ENCODE assay signal across 8 mouse cellular contexts in genomic region chr4:48472052-48472791, GRCm38 (mm10). TPM values are rescaled to one million over a fixed set of nuclear protein-coding genes. Genes with fewer than 3 reads are reported as not detected.
DNase-seq lines count a peak whose midpoint lies in the region; ATAC-seq and TF ChIP-seq lines count a peak whose summit lies in the region.

No protein-coding gene starts in this region.

- WGBS in lung, embryonic 14.5 days = 9% methylated on average over 12 of the region's 12 CpGs
- WGBS in hindbrain, embryonic 16.5 days = 15% methylated on average over 12 of the region's 12 CpGs

- H3K4me2 ChIP-seq in lung, embryonic 14.5 days = peak overlapping the region; percentile 82
- peak overlapping the region; percentile 79 for H3K4me2 ChIP-seq in hindbrain, embryonic 16.5 days (ENCODE audit: low read length)

- peak; percentile 1; the same call in 1 of the 2 replicates for ATAC-seq in lung, embryonic 14.5 days (ENCODE audit: insufficient read depth)
- peak; percentile 5; the same call in 1 of the 2 replicates for ATAC-seq in common myeloid progenitor, adult 5-6 weeks (replicated peaks; ENCODE audit: low read depth, poor library complexity, severe bottlenecking)
- no peak for ATAC-seq in hindbrain, embryonic 16.5 days

- DNase-seq in lung, embryonic 14.5 days = peak; percentile 24
- DNase-seq in lung, postnatal 10 days = no peak
- DNase-seq in layer of hippocampus, postnatal 14 days (ENCODE audit: low spot score in 2 of 2) = no peak
- no peak for DNase-seq in cerebellum, postnatal 36 days
- no peak for DNase-seq in spleen, postnatal 36 days (ENCODE audit: low spot score in 2 of 2)

- TF ChIP-seq CTCF in lung, embryonic 14.5 days (IDR thresholded peaks at IDR 0.05; ENCODE audit: low read depth) = no peak

- peak overlapping the region; percentile 96 for H3K9ac ChIP-seq in lung, embryonic 14.5 days
- peak overlapping the region; percentile 88 for H3K9ac ChIP-seq in hindbrain, embryonic 16.5 days (ENCODE audit: low read depth, low read length)

- peak overlapping the region; percentile 95 for H3K4me3 ChIP-seq in lung, embryonic 14.5 days (ENCODE audit: low read depth, low read length)
- peak overlapping the region; percentile 87 for H3K4me3 ChIP-seq in hindbrain, embryonic 16.5 days (ENCODE audit: low read length)
- peak overlapping the region; percentile 97 for H3K4me3 ChIP-seq in megakaryocyte, embryonic 14.5 days (replicated peaks)

- H3K27me3 ChIP-seq in lung, embryonic 14.5 days (ENCODE audit: insufficient read depth, low read length) = no peaks in the 10 kb centered on the region
- no peaks in the 10 kb centered on the region for H3K27me3 ChIP-seq in hindbrain, embryonic 16.5 days (replicated peaks; ENCODE audit: control insufficient read depth, insufficient read depth, low read length)
- no peaks in the 10 kb centered on the region for H3K27me3 ChIP-seq in megakaryocyte, embryonic 14.5 days (replicated peaks)

- H3K9me3 ChIP-seq in lung, embryonic 14.5 days (ENCODE audit: low read depth, low read length) = no peaks in the 10 kb centered on the region
- H3K9me3 ChIP-seq in hindbrain, embryonic 16.5 days (ENCODE audit: control insufficient read depth, low read length) = no peaks in the 10 kb centered on the region
- no peaks in the 10 kb centered on the region for H3K9me3 ChIP-seq in megakaryocyte, embryonic 14.5 days

- H3K4me1 ChIP-seq in lung, embryonic 14.5 days (ENCODE audit: insufficient read depth) = no peaks in the 10 kb centered on the region
- H3K4me1 ChIP-seq in hindbrain, embryonic 16.5 days (ENCODE audit: control insufficient read depth, insufficient read depth, low read depth, low read length) = peaks cover 17% of the 10 kb centered on the region
- peaks cover 27% of the 10 kb centered on the region for H3K4me1 ChIP-seq in megakaryocyte, embryonic 14.5 days

- H3K36me3 ChIP-seq in lung, embryonic 14.5 days (ENCODE audit: insufficient read depth) = peaks cover 13% of the 10 kb centered on the region
- H3K36me3 ChIP-seq in hindbrain, embryonic 16.5 days (ENCODE audit: control insufficient read depth, insufficient read depth, low read length) = peaks cover 9% of the 10 kb centered on the region
- H3K36me3 ChIP-seq in megakaryocyte, embryonic 14.5 days (replicated peaks; ENCODE audit: low read length) = peaks cover 22% of the 10 kb centered on the region

- H3K27ac ChIP-seq in lung, embryonic 14.5 days (ENCODE audit: low read depth) = peak overlapping the region; percentile 87; the same call in 1 of the 2 replicates
- no peak overlapping the region for H3K27ac ChIP-seq in hindbrain, embryonic 16.5 days (ENCODE audit: low read depth, low read length)

RNA-seq across cellular contexts. Expression of gene Tex10, which starts 1.0 kb away (rescaled TPM):
- 71.4 and 73.3 TPM in 2 replicates for polyA plus RNA-seq in lung, embryonic 14.5 days (2014; fragmentation: Nextera tagmentation; extraction: Ambion mirVana)
- total RNA-seq in common myeloid progenitor, adult 5-6 weeks (2017) = 58.4 and 69.3 TPM in 2 replicates
- 32.4 and 38.6 TPM in 2 replicates for polyA plus RNA-seq in hindbrain, embryonic 16.5 days (2015; fragmentation: Nextera tagmentation; extraction: Ambion mirVana)
- polyA plus RNA-seq in megakaryocyte, embryonic 14.5 days (2012; ENCODE audit: insufficient read depth, low replicate concordance) = 0.53 and 2.2 TPM in 2 replicates
- total RNA-seq in layer of hippocampus, postnatal 14 days (2021) = 10 to 100 TPM; 22.5 to 26.6 TPM

Comparison
In these comparisons a context has a peak if more than half of its experiments do, and no peak if none do; other contexts are left out.
1. RNA of gene Tex10, which starts 1.0 kb away (polyA plus RNA-seq): 71.4 to 73.3 TPM in lung, embryonic 14.5 days and 32.4 to 38.6 TPM in hindbrain, embryonic 16.5 days; 0.53 to 2.2 TPM in megakaryocyte, embryonic 14.5 days; every median in the first group is over 10 times any median in the second.
2. Peak in every context shown above with its lines, with median percentiles within 50 percentile points of each other: H3K4me3 ChIP-seq.